Mouse (Mus musculus) bone marrow macrophage, adult 2 months (primary cell): ENCODE data around the gene Brwd1.

Source experiments
- CTCF ChIP-seq: IDR thresholded peaks from 2 replicates; pipeline ENCODE4 v1.5.1; 2012; ENCODE audit warnings: low read depth, mild to moderate bottlenecking, low read length, moderate library complexity
- POLR2A ChIP-seq: IDR thresholded peaks from 2 replicates; pipeline ENCODE4 v1.6.1; 2012; ENCODE audit warnings: mild to moderate bottlenecking, low read depth, low read length, borderline replicate concordance

- TF ChIP-seq POLR2A (no peak), CTCF (peak; percentile 87)
Observed at GRCm38 (mm10) chr16:95945389-95946311, 136.7 kb downstream of the Brwd1 start.
